Mouse (Mus musculus) 416B (cell line): ENCODE measurements at regions not wholly inside any gene's neighbourhood (a gene's known extent, or its start where the extent isn't known, plus 50 kb on each side); places are given as distances from the start of the nearest gene placed in this dataset.

ENCODE experiments used
- DNase-seq: peaks from one replicate; pipeline ENCODE4 v3.0.0; 2011; ENCODE audit warnings: low read depth

DNA sequence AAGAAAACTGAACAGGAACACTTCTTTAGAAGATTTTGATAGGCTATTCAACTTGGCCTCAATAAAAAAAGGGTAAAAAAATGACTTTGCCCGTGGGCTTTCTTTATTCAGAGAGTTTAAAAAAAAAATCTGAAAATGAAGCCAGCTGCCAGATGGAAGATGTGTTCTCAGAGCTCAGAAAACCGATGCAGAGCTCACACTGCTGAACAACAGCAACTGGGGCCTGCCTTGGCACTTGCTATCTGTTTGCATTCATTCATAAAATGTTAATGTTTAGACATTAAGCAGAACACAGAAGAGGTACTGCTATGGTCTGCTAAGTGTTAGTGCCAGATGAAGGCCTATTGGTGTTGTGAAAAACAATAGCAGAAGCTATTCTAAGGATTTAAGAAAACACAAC, 173.8 kb upstream of the Smc2 start:
- no peak for DNase-seq

DNA sequence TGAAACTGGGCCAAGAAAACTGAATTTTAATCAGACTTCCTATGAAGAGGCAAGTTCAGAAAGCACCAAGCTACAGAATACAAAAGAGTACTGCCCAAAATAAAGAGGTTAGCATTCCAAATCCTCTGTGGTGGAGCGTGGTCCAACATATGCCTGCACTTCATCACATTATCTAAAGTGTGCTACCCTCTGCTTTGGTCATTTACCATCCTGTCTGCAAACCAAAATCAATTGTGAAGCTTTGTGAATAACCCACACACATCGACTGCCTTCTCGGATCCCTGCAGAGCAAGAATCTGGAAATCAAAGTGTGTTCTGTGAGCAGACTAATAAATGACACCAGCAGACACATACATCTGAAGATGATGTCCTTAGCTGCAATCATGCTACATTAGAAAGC, 156.6 kb upstream of the Smc2 start:
- DNase-seq = no peak

DNA sequence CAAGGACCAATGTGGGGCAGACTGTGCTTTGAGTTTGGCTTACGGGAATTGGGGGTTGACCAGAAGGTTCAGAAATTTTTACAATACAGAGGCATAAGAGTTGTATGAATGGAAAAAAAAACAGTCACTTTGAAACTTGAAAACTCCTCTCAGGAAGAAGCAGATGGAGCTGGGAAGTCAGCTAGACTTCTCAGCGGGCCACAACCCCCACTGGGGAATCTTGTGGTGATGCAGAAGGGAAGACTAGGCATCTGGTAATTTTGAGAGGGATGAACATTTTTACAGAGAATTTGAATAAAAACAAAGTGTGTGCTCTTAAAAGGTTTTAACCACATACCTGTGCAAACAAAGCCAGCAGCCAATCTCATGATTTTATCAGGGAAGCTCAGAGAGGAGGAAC, 154.1 kb upstream of the Smc2 start:
- no peak for DNase-seq

DNA sequence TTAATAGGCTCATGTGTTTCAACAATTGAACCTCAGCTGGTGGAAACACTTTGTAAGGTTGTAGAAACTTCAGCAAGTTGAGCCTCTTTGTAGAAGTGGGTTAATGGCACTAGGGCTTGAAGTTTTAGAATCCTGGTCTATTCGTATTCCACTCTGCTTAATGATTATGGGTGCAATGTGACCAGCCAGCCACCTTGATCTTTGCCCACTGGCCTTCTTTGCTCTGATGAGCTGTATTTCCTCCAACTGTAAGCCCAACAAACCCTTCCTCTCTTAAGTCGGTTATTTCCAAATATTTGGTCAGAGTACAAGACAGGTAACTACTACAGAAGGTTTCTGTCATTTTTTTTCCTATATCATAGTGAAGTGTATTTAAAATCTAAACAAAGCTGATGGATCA, 145.4 kb upstream of the Smc2 start:
- no peak for DNase-seq

DNA sequence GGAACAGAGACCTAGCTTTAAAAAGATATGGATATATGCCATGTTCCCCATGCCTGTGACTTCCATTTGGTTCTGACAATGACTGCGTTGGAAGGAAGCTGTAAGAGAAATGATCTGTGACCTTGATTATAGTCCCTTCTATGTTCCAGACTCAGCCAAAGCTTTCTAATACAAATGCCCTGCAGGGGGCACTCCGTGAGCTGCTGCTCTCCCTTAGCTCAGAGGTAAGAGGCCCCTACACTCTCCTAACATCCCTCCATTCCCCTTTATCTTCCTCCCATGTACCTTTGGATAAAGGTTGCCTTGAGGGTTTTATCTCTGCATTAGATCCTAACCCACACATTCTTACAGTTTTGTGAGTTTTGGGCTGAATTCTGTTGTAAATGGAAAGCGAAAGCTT, 139.8 kb upstream of the Smc2 start:
- DNase-seq = peak; percentile 21

DNA sequence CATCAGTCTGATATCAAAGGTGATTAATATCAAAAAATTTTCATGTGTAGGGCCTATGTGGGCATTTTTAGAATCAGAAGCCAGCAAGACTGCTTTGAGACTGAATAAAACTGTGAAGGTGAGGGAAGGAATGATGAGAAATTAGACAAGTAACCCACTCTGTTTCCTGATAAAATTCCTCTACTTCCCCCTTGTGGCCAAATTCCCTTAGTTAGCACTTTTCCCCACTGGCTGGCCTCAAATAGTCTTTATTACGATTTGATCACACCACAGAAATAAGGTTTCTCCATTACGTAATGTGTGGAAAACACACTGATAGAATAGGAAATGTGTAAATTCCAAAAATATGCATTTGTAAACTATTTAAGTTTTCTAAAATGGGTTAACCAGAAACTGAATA, 137.4 kb upstream of the Smc2 start:
- DNase-seq = no peak

DNA sequence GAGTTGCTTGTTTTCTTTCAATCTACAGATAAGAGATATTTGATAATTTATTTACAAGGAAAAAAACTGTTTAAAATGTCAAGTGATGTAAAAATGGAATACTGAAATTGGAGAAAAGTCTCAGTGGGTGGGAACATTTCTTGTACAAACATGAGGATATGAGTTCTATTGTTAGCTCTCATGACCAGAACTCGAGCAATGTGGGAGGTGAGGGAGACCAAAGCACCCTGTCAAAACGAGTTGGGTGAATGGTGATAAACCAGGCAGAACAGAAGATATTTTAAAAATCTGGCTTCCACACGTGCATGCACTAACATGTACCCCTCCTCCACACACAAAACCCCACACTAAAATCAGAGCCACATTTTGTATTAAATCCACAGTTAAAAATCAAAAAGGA, 114.7 kb upstream of the Smc2 start:
- no peak for DNase-seq

DNA sequence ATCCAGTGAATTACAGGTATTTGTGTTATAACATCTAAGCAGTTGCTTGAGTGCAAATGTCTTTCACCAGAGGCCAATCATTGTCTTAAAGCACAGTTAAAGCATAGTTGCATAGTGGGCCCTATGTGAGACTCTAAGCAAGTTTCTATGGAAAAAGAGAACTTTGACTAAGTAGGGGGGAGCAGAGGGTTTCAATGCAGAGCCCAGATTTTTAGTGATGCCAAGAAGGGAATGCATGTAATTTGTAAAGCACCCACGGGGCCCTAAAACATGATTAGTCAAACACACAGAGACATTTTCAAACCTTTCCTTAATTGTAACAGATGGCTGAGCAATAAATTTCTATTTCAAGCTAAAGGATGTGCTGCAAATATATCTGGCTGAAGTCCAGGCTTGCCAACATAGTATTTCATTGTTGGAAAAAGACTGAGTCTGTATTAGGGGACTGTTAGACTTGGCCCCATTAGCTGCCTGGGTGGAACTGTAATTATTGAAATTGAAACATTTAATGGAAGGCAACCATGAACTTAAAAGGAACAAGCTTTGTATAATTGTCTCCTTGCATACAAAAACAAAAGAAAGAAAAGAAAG, 107.6 kb upstream of the Smc2 start:
- DNase-seq = no peak

DNA sequence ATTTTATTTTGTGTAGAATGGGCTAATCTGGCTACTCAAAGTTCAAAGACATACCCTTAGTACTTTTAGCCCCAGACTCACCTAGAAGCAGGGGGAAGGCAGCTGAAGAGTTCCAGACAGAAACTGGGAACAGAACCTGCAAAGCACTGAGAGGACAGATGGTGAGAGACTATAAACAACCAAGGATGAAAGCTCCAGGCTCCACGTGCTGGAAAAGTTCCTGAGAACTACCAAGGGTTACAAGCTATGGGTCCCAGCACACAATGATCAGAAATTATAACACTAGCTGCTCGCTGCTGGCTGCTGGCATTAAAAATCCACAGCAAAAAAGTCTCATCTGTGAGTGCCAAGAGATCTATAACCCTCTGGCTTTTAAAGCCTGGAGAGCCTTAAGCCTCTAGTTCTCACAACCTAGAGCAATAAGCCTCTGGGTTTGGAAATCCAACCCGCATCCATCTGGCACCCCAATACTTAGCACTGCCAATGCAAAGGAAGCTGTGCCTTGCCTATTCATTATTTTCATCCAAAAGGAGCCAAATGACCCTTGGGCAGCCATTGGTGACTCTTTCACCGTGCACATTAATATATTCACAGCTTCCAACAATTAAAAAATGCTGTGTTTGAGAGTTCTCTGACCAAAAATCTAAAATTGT, 102.6 kb upstream of the Smc2 start:
- DNase-seq = no peak

DNA sequence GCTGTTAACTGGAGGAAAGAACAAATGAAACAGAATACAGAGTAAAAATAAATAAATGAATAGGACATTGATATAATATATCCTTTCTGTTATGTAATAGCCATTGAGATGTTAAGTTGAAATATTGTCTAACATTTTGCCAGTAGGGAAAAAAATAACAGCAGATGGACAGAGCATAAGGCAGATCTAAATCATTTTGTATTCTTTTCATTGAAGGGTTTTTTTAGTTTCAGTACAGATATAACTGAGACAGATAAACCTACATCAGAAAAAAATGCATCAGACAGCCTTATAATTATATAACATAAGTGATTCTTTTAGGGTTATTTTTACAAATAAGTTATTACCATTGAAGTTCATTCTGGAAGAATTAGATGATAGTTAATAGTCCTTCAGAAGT, 97.8 kb upstream of the Smc2 start:
- no peak for DNase-seq

DNA sequence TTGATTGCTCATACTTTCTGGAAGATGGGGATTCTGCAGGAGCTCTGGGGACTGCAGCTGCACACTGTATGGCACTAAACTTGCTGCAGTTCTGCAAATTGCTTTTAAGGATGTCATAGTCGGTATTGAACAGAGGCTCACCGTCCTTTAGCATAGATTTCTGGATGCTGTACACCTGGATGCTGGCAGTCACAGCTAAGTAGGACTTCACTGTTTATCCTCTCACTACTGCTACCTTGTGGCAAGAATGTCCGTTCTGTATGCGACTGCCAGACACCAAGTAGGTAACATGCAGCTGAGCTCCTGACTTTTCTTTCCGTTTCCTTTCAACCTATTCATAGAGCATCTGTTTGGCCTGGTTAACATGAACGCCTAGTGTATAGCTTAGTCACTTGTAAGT, 77.3 kb upstream of the Smc2 start:
- DNase-seq = no peak

DNA sequence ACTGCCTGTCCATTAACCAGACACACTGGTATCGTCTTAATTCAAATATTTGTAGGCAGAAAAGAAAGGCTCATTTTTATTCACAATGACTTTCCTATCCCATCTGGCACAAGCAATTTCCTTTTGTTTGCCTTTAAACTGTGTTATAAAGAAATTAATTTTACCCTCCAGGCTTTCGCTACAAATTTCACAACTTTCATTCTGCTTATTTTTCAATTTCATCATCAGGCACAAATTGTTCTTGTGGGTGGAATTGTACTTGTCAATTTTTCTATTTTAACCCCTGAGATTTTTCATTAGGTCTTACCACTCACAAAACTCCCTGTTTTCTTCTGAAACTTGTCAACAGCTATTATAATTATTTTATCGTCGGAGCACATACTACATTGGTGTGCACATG, 73.2 kb upstream of the Smc2 start:
- no peak for DNase-seq

DNA sequence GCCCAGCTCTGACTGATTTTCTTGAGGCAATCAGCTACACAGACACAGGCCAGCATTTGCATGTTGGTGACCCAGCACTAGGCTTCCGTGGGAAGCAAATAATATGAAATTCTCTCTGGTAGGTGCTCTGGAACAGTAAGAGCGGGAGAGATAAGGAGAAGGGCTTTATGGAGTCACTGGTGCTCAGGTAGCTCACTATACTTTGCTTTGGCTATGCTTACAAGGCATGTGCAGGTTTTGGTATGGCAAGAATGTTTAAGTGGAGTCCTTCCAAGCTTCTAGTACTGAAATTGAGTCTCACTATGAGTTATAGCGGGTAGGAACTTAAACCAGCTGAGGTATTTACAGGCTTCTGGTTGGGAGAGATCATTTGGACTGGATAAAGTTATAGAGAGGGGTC, 70.5 kb upstream of the Smc2 start:
- DNase-seq = no peak
